Mouse (Mus musculus) NIH3T3 (cell line): ENCODE measurements at regions not wholly inside any gene's neighbourhood (a gene's known extent, or its start where the extent isn't known, plus 50 kb on each side); places are given as distances from the start of the nearest gene placed in this dataset.

Experiments
- DNase-seq: peaks from one replicate; pipeline ENCODE4 v3.0.0-alpha.2; 2012; ENCODE audit warnings: low read depth

- no peak for DNase-seq
Observed at GRCm38 (mm10) chr6:127381148-127381888, 65.3 kb upstream of the Parp11 start.

- no peak for DNase-seq
Observed at GRCm38 (mm10) chr6:127391258-127392011, 55.2 kb upstream of the Parp11 start.

- no peak for DNase-seq
Observed at GRCm38 (mm10) chr6:127392012-127392798, 54.4 kb upstream of the Parp11 start.

- no peak for DNase-seq
Observed at GRCm38 (mm10) chr6:127392799-127393172, 53.9 kb upstream of the Parp11 start.

GRCm38 (mm10) chr6:127393907-127394600 lies 52.6 kb upstream of the Parp11 start:
- DNase-seq, result no peak
